Mouse (Mus musculus): ENCODE measurements at regions not wholly inside any gene's neighbourhood (a gene's known extent, or its start where the extent isn't known, plus 50 kb on each side); places are given as distances from the start of the nearest gene placed in this dataset.

GRCm38 (mm10) chr10:119016104-119016503 lies 146.1 kb upstream of the Dyrk2 start:
- no peak for TF ChIP-seq GABPA (IDR thresholded peaks at IDR 0.05; ENCODE audit: low read depth, low read length)
- TF ChIP-seq JUND (IDR thresholded peaks at IDR 0.05; ENCODE audit: low read depth, low read length): no peak
- TF ChIP-seq POLR2A (IDR thresholded peaks at IDR 0.05; ENCODE audit: control insufficient read depth in 1 of 2, insufficient read depth in 1 of 2, low read depth in 1 of 2, low read length in 2 of 2, poor library complexity in 1 of 2): no peak
- no peak for TF ChIP-seq RCOR1 (IDR thresholded peaks at IDR 0.05; ENCODE audit: low read depth, low read length)
- TF ChIP-seq ZNF384 (IDR thresholded peaks at IDR 0.05; ENCODE audit: low read depth, low read length): no peak
